Mouse (Mus musculus): ENCODE results near the gene Iqcc. TPM values are rescaled to one million over a fixed set of nuclear protein-coding genes. Genes with fewer than 3 reads are reported as not detected.
A peak's percentile ranks its signal among the peaks of the same experiment; 100 is the strongest.

Gene Iqcc
- polyA plus RNA-seq, 1 experiment from 2014 or later, result 26.7 TPM

DNA sequence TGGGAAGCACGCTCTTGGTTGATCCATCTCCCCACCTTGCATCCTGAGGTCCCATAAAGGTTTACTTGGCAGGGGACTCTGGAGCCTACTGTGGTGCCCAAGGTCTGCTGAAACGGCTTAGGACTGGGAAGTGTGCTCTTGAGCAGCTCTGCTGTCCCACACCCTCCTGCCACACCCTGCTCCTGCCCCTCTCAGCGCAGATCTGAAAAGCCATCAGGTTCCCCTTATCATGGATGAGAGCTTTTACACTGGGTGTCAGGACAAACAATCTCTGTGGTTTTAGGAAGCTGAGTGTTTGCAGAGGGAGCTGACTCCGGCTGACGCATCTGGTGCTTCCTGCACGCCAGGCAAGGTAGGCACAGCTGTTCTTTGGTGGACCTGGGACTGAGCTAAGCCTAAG, 15.0 kb upstream of the Iqcc start:
- no peaks in the 10 kb centered on the region for H3K27me3 ChIP-seq
- H3K4me3 ChIP-seq, result no peak overlapping the region
- ATAC-seq (ENCODE audit: low FRiP score, low read depth), result no peak
- peaks cover 97% of the 10 kb centered on the region for H3K36me3 ChIP-seq
- no peak overlapping the region for H3K4me2 ChIP-seq (replicated peaks)
- H3K9me3 ChIP-seq, result no peaks in the 10 kb centered on the region
- H3K27ac ChIP-seq (replicated peaks), result no peak overlapping the region
- peaks cover 15% of the 10 kb centered on the region for H3K4me1 ChIP-seq
- 93% methylated on average over 6 of the region's 6 CpGs for WGBS
- no peak overlapping the region for H3K9ac ChIP-seq (replicated peaks)

DNA sequence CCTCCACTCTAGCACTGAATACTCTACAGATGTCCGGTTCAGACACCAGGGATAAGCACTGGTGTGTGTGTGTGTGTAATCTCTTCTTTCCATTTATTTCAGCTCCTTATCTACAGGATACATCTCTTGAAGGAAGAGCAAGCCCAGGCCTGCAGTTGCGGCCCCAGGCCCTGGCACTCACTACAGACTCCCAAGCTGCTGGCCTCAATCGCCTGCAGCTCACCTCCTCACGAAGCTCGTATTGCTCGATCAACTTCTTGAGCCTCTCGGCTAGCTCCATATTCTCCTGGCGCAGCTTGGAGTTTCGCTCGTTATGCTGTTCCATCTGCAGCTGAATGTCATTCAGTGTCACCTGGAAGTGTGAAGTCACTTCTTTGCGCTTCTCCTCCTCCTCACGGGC, 13.0 kb upstream of the Iqcc start:
- Histone ChIP-seq H3K4me1 (peaks cover 5% of the 10 kb centered on the region; the same call in 1 of the 2 replicates), H3K27ac (replicated peaks) (no peak overlapping the region), H3K9me3 (no peaks in the 10 kb centered on the region), H3K9ac (replicated peaks) (no peak overlapping the region), H3K4me2 (replicated peaks) (no peak overlapping the region), H3K27me3 (no peaks in the 10 kb centered on the region), H3K36me3 (peaks cover 100% of the 10 kb centered on the region), H3K4me3 (no peak overlapping the region)
- 92% methylated on average over 12 of the region's 12 CpGs for WGBS
- ATAC-seq (ENCODE audit: low FRiP score, low read depth), result no peak

- H3K9ac ChIP-seq (replicated peaks), result no peak overlapping the region
These were observed 12.0 kb upstream of the Iqcc start for GRCm38 (mm10) chr4:129630944-129631343.

GRCm38 (mm10) chr4:129626035-129626434, 7.1 kb upstream of the Iqcc start:
- Histone ChIP-seq H3K9ac (replicated peaks) (no peak overlapping the region), H3K4me2 (replicated peaks) (no peak overlapping the region), H3K4me1 (peaks cover 32% of the 10 kb centered on the region), H3K36me3 (peaks cover 52% of the 10 kb centered on the region), H3K9me3 (no peaks in the 10 kb centered on the region), H3K27ac (replicated peaks) (no peak overlapping the region), H3K27me3 (no peaks in the 10 kb centered on the region), H3K4me3 (no peak overlapping the region)
- WGBS, result 82% methylated on average over 6 of the region's 6 CpGs
- no peak for ATAC-seq (ENCODE audit: low FRiP score, low read depth)

More at GRCm38 (mm10) chr4:129630944-129631343, 12.0 kb upstream of the Iqcc start:
- Histone ChIP-seq H3K27me3 (no peaks in the 10 kb centered on the region), H3K9me3 (no peaks in the 10 kb centered on the region), H3K4me2 (replicated peaks) (no peak overlapping the region), H3K4me3 (no peak overlapping the region), H3K4me1 (peaks cover 5% of the 10 kb centered on the region; the same call in 1 of the 2 replicates), H3K36me3 (peaks cover 100% of the 10 kb centered on the region), H3K27ac (replicated peaks) (no peak overlapping the region)
- no peak for ATAC-seq (ENCODE audit: low FRiP score, low read depth)
- WGBS, result 84% methylated on average over 4 of the region's 4 CpGs

GRCm38 (mm10) chr4:129625496-129625895, 6.6 kb upstream of the Iqcc start:
- Histone ChIP-seq H3K27me3 (no peaks in the 10 kb centered on the region), H3K4me2 (replicated peaks) (peak overlapping the region; percentile 84; the same call in 1 of the 2 replicates), H3K9me3 (no peaks in the 10 kb centered on the region), H3K36me3 (peaks cover 51% of the 10 kb centered on the region), H3K4me3 (no peak overlapping the region), H3K27ac (replicated peaks) (peak overlapping the region; percentile 88), H3K9ac (replicated peaks) (no peak overlapping the region), H3K4me1 (peaks cover 30% of the 10 kb centered on the region)
- WGBS, result 34% methylated on average over 4 of the region's 4 CpGs
- ATAC-seq (ENCODE audit: low FRiP score, low read depth), result no peak

- ATAC-seq (ENCODE audit: low FRiP score, low read depth), result 0 out of 2 replicates have a peak, but pooled peaks have one; percentile 8
- H3K36me3 ChIP-seq, result peaks cover 46% of the 10 kb centered on the region
- WGBS, result under 1% methylated on average over 6 of the region's 6 CpGs
- peak overlapping the region; percentile 88 for H3K27ac ChIP-seq (replicated peaks)
- H3K4me3 ChIP-seq, result peak overlapping the region; percentile 59
- peaks cover 30% of the 10 kb centered on the region for H3K4me1 ChIP-seq
- no peaks in the 10 kb centered on the region for H3K27me3 ChIP-seq
- H3K9ac ChIP-seq (replicated peaks), result peak overlapping the region; percentile 72; the same call in 1 of the 2 replicates
- H3K4me2 ChIP-seq (replicated peaks), result peak overlapping the region; percentile 84
- no peaks in the 10 kb centered on the region for H3K9me3 ChIP-seq
These were observed 6.1 kb upstream of the Iqcc start for GRCm38 (mm10) chr4:129625029-129625370.

DNA sequence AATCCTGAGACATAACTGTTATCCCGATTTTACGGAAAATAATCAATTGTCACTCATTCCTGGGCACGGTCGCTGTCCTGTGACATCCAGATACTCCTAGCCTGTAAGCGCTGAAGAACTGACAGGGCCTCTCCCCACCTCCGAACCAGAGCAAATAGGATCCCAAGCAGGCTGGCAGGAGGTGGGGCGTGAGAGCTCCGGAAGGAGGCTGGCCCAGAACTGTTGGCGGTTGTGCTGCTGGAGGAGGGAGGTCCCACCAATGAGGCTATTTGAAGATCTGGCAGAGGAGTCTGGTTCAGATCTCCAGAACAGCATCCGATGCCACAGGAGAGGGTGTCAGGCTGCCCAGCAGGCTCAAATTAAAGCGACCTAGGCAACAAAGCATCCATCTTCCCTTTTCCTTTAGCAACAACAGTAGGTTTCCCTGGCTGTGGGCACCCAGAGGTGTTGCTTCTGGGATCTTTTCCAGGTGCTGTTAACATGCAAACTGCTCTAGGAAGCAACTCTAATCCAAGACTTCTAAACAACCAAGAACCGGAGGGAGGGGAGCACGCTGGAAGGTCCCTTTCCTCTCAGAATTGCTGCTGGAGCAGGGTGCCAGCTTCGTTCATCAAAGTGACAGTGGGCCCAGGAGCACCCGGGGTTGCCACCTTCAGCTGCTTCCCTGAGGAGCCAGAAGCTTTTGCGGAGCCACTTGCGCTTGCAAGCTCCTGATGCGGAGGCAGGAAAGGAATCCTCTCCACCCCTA, 5.6 kb upstream of the Iqcc start:
- ATAC-seq (ENCODE audit: low FRiP score, low read depth), result peak; percentile 87
- H3K27ac ChIP-seq (replicated peaks), result peak overlapping the region; percentile 88
- peak overlapping the region; percentile 59 for H3K4me3 ChIP-seq
- no peaks in the 10 kb centered on the region for H3K9me3 ChIP-seq
- no peaks in the 10 kb centered on the region for H3K27me3 ChIP-seq
- peak overlapping the region; percentile 84 for H3K4me2 ChIP-seq (replicated peaks)
- peaks cover 40% of the 10 kb centered on the region for H3K36me3 ChIP-seq
- peak overlapping the region; percentile 72 for H3K9ac ChIP-seq (replicated peaks)
- WGBS, result under 1% methylated on average over 18 of the region's 18 CpGs
- H3K4me1 ChIP-seq, result peaks cover 30% of the 10 kb centered on the region

GRCm38 (mm10) chr4:129623681-129624091, 4.8 kb upstream of the Iqcc start, which contains the start of gene Ccdc28b:
TSS of gene Ccdc28b (minus strand) at chr4:129623947.
- H3K4me3 ChIP-seq, result peak within 1 kb of the TSS; percentile 59
- no peaks in the 10 kb centered on the region for H3K9me3 ChIP-seq
- peak within 1 kb of the TSS; percentile 72 for H3K9ac ChIP-seq (replicated peaks)
- peak within 1 kb of the TSS; percentile 84 for H3K4me2 ChIP-seq (replicated peaks)
- peak within 1 kb of the TSS; percentile 88 for H3K27ac ChIP-seq (replicated peaks)
- 0% methylated on average over 10 of the region's 10 CpGs for WGBS
- no peaks in the 10 kb centered on the region for H3K27me3 ChIP-seq
- ATAC-seq (ENCODE audit: low FRiP score, low read depth), result peak; percentile 47
- peaks cover 33% of the 10 kb centered on the region for H3K36me3 ChIP-seq
- H3K4me1 ChIP-seq, result peaks cover 33% of the 10 kb centered on the region

- ATAC-seq (ENCODE audit: low FRiP score, low read depth), result no peak
- H3K4me1 ChIP-seq, result peaks cover 40% of the 10 kb centered on the region
- peak overlapping the region; percentile 59 for H3K4me3 ChIP-seq
These were observed 4.1 kb upstream of the Iqcc start for GRCm38 (mm10) chr4:129622803-129623535.

GRCm38 (mm10) chr4:129622120-129622802, 3.4 kb upstream of the Iqcc start:
- 78% methylated on average over 11 of the region's 11 CpGs for WGBS
- peaks cover 43% of the 10 kb centered on the region for H3K4me1 ChIP-seq
- peak overlapping the region; percentile 59; the same call in 1 of the 2 replicates for H3K4me3 ChIP-seq

More at GRCm38 (mm10) chr4:129622803-129623535, 4.1 kb upstream of the Iqcc start:
- 17% methylated on average over 8 of the region's 8 CpGs for WGBS
- peak overlapping the region; percentile 72 for H3K9ac ChIP-seq (replicated peaks)
- peaks cover 25% of the 10 kb centered on the region for H3K36me3 ChIP-seq
- H3K9me3 ChIP-seq, result no peaks in the 10 kb centered on the region
- H3K4me2 ChIP-seq (replicated peaks), result peak overlapping the region; percentile 84
- peak overlapping the region; percentile 88 for H3K27ac ChIP-seq (replicated peaks)
- no peaks in the 10 kb centered on the region for H3K27me3 ChIP-seq

DNA sequence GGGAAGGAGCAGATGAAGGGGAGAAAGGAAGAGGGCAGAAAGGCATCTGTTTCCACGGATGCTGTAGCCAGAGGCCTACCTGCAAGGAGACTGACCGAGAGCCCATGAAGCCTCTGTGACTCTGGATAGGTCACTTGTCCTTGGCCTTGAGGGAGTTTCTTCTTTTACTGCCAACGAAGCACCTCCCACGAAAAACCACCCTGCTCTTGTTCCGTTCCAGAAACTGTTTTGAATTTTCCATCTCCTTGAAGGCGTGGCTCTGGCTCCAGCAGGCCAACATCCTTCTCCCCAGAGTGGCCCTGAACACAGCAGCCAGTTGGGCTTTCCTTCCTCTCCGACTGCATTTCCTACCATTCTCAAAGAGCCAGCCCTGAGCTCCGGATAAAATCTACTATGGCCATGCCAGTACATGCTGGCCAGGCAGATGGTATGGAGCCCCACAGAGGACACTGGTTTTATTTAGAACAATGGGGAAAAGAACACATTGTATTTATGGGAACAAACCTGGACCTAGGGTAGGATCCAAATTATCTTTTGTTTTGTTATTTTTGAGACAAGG, 2.5 kb upstream of the Iqcc start:
- no peak overlapping the region for H3K9ac ChIP-seq (replicated peaks)
- H3K4me3 ChIP-seq, result no peak overlapping the region
- H3K4me2 ChIP-seq (replicated peaks), result 0 out of 2 replicates have a peak overlapping the region, but pooled peaks have one; percentile 1
- WGBS, result 89% methylated on average over 8 of the region's 8 CpGs
- no peak overlapping the region for H3K27ac ChIP-seq (replicated peaks)
- H3K4me1 ChIP-seq, result peaks cover 43% of the 10 kb centered on the region
- no peaks in the 10 kb centered on the region for H3K9me3 ChIP-seq
- H3K27me3 ChIP-seq, result no peaks in the 10 kb centered on the region
- H3K36me3 ChIP-seq, result peaks cover 16% of the 10 kb centered on the region; the same call in 1 of the 2 replicates
- no peak for ATAC-seq (ENCODE audit: low FRiP score, low read depth)

More at GRCm38 (mm10) chr4:129622120-129622802, 3.4 kb upstream of the Iqcc start:
- Histone ChIP-seq H3K36me3 (peaks cover 18% of the 10 kb centered on the region), H3K9me3 (no peaks in the 10 kb centered on the region), H3K4me2 (replicated peaks) (peak overlapping the region; percentile 84), H3K27ac (replicated peaks) (peak overlapping the region; percentile 88; the same call in 1 of the 2 replicates), H3K27me3 (no peaks in the 10 kb centered on the region), H3K9ac (replicated peaks) (peak overlapping the region; percentile 72)
- no peak for ATAC-seq (ENCODE audit: low FRiP score, low read depth)

Data from midbrain, embryonic 12.5 days (tissue).